Mouse (Mus musculus): Measurements from ENCODE around the gene Tpk1.
"Not testable (repeated sequence)": the region's sequence is repeated elsewhere in the genome, so short reads cannot be mapped to it uniquely, and the experiment has no call there.

Tpk1 gene

DNA sequence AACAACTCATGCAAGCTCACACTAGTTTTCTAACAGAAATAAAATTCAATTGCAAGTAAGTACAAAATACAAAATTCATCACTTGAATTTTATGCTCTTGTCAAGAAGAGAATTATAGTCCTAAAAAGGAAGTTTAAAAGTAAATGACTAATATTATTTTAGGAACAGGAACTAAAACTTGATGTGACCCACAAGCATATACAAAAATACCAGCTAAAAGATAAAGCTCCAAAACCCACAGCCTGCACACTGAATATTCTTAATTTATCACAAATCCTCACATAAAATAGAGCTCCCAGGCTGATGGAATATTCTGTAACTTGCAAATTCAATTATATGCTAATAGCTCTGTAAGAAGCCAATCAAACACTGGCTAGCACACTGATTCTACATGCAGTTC lies 25.5 kb downstream of the Tpk1 start:
- no peak for DNase-seq (ENCODE audit: low spot score in 2 of 2)

- no peak for DNase-seq (ENCODE audit: low spot score in 2 of 2)
Observed at GRCm38 (mm10) chr6:43638865-43639264, 27.2 kb downstream of the Tpk1 start.

GRCm38 (mm10) chr6:43638119-43638518 lies 28.0 kb downstream of the Tpk1 start:
- no peak for DNase-seq (ENCODE audit: low spot score in 2 of 2)

DNA sequence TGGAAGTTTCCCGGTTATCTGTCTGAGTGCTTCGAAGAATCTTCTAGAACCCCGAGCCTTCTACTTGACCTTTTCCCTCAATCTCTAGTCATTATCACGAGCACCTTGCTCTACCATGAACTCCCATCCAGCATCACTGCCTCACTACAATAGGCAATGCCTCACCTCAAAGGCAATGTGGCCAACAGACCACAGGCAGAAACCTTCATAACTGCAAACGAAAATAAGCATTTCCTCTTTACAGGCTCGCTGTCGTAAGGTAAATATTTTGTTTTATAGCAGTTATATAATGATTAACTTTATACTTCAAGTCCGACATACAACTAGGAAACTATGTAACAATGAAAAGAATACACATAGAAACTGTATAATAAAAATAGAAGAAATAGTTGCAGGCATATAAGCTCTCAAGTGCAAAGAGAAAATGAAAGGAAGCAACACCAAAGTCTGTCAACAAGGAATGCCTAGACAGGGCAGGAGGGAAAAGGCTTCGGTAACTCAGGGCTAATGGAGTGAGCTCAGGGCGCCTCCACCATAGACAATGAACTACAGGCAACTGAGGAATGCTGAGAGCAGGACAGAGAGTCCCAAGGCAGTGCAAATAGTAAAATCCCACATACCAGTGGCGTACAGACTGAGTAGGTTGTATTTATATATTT lies 29.0 kb downstream of the Tpk1 start:
- DNase-seq (ENCODE audit: low spot score in 2 of 2), result no peak

- DNase-seq (ENCODE audit: low spot score in 2 of 2), result no peak
Observed at GRCm38 (mm10) chr6:43633308-43633963, 32.6 kb downstream of the Tpk1 start.

- no peak for DNase-seq (ENCODE audit: low spot score in 2 of 2)
Observed at GRCm38 (mm10) chr6:43632871-43633270, 33.2 kb downstream of the Tpk1 start.

DNA sequence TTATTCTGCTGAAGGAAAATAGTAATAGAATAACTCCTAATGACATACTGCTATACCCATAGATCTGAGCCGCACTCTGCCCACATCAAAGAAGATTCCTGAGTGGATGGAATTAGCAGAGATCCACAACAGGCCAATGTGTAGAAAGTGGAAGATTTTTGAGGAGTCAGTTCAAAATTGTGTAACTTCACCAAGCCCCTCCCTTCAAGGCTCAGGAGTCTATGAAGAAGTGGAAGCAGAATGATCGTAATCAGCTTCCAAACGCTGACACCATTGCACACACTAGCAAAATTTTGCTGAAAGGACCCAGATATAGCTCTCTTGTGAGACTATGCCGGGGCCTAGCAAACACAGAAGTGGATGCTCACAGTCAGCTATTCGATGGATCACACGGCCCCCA lies 42.6 kb downstream of the Tpk1 start:
- DNase-seq (ENCODE audit: low spot score in 2 of 2), result not testable (repeated sequence)

DNA sequence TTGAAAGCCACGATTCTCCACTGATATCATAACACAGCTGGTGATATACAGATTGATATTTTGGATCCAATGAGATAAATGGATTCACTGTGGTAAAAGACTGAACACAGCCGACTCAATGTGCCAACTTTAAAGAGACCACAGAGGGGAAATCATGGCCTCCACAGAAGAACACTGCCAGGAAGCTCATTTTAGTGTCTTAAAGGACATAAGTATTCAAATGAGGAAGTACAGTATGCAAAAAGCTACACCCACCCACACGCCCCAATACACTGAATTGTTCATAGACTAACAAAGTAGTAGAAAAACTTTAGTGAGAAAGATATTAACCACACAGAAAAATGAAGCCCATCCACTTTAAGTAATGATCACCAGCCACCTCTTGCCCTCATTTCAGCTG lies 46.8 kb downstream of the Tpk1 start:
- DNase-seq (ENCODE audit: low spot score in 2 of 2), result no peak

DNA sequence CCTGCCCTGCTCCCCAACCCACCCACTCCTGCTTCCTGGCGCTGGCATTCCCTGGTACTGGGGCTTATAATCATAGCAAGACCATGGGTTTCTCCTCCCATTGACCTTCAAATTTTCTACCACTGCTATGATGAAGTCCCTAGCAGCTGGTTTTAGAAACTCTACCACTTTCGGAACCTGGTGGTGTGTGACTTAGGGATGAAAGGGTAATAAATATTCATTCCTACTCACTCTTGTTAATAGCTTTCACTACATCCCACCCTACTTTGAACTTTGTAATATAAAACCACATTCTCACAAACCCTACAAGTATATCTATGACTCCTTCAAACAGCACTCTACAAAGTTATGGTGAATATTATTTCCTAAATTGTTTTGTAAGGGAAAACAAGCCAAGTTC lies 54.3 kb downstream of the Tpk1 start:
- DNase-seq (ENCODE audit: low spot score in 2 of 2), result no peak

DNA sequence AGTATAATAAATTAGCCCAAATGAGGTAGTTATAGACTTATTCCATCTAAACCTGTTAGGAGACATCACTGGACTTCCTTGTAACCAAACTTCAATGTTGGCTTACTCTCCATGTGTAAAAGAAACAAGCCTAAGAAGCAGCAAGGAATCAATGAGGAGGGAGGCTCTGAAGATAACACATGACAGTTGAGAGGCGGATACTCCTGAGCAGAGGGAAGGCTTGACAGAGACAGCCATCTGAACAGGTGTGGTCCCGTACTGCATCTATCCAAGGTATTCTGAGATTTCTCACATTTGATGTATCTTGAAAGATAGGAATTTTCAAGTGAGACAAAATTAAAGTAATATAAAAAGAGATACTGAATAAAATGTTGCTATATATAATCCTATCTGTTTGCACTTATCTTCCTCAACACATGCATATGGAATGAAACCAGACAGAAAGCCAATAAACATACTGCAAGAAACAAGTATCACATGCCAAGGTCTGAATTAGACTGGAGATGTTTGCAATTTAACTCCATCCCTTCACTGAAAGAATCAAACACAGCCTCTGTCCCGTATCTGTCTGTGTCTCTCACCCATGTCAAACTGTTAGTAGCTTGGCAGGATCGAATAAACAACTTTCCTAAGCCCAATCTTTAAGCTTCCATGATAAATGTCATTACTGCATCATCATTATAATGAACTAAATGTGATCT lies 75.1 kb downstream of the Tpk1 start:
- DNase-seq (ENCODE audit: low spot score in 2 of 2), result no peak

GRCm38 (mm10) chr6:43585274-43585673 lies 80.8 kb downstream of the Tpk1 start:
- no peak for DNase-seq (ENCODE audit: low spot score in 2 of 2)

DNA sequence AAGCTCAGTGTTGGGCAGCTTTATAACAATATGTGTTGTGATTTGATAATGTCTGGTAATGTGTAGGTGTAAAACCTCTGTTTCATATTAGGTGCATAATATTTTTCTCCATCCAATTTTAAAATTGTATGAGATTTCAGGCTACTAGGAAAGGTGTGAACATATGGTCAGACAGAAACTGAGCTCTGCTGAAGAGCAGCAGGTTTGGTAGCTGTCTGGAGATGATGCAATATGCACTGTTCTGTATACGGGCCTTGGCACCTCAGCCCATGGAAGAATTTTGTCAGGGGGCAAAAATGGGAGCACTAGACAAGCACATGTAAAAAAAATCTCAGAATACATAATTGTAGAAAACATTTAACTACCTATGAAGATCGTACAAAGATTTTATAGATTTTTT lies 84.3 kb downstream of the Tpk1 start:
- DNase-seq (ENCODE audit: low spot score in 2 of 2), result no peak

- no peak for DNase-seq (ENCODE audit: low spot score in 2 of 2)
Observed at GRCm38 (mm10) chr6:43567885-43568284, 98.2 kb downstream of the Tpk1 start.

DNA sequence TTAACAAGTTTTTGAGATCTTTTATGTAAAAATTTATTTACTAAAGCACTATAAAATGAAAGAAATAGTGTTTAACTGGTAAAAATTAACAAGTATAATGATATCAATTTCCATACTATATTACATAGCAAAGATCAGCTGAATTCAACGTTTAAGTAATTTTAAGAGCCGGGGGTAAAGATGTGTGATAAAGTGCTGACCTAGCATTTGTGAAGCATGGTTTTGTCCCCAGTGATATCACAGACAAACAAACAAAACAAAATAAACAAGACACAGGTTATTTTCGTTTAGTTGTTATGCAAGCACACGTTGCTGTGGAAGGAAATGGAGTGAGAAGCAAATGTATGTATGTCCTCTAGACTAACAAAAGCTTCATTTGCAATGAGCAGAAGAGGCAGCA lies 103.6 kb downstream of the Tpk1 start:
- no peak for DNase-seq (ENCODE audit: low spot score in 2 of 2)

DNA sequence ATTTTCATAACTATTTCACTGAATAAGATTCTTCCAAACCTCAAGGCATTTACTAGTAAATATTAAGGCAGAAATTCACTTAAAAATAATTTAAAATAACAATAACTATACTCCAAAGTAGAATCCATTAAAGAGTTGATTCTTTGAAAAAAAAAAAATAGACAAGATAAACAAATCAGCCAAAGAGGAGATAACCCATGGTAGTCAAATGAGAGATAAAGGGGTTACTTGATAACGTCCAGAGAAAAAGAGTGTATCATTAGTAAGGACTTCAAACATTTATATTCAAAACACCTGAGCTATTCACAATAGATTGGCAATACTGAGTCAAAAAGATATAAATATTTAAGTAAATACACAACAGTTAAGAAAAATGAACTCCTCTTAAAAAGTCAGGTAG lies 114.7 kb downstream of the Tpk1 start:
- no peak for DNase-seq (ENCODE audit: low spot score in 2 of 2)

DNA sequence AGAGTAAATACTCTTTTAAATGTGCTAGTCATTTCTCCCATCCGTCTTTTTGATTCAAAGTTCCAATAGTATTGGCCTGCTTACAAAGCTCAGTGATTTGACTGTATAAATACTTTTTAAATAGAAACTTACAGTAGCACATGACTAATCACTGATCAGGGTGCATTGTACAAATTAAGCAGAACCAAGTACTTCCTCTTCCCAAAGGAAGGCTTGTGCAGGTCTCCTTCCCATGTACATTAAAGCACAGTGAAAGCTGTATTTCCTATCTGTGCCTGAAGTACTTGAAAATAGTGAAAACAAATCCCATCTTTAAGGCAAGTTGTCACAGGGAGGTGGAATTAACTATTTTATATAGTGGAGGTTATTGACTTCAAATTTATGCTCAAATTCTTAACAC lies 119.5 kb downstream of the Tpk1 start:
- DNase-seq (ENCODE audit: low spot score in 2 of 2), result no peak

DNA sequence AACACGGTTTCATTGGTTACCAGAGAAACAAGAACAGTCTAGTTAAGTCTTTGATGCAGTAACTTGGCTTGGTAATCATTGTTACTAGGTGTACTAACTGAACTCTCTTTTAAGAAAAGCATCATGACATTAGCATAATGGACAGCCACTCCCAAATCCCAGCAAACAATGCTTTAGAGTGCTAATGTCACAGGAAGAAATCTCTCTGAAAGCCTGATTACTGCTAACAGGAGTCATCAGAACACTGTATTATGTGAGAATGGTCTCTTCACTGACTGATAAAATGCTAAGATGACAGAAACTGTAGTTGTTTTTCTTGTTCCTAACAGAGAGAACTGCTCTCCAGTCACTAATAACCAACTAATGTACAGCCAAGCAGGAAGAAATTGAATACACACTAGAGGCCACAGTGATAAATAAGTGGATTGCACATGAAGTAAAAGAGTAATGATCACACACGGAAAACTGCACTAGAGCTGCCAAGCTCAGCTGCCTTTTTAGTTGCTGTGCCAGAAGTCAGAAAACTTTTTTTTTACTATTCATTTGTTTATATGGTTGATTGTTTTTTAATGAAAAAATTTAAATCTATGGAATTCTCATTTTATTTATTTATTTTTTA lies 128.7 kb downstream of the Tpk1 start:
- no peak for DNase-seq (ENCODE audit: low spot score in 2 of 2)

DNA sequence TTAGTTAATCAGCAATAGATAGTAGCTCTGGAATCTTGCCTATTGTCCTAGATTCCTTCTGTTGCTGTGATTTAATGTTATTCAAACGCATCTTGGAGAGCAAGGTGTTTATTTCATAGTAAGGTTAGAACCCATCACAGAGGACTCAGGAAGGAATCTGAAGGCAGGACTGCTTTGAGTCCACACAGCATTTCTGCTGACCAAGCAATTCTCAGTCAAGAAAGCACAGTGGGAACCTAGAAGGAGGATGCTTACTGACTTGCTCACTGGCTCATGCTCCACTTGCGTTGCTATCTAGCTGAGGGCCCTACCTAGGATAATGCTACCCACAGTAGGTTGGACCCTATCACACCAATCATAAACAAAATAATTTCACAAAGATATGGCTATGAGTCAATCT lies 130.6 kb downstream of the Tpk1 start:
- no peak for DNase-seq (ENCODE audit: low spot score in 2 of 2)

- DNase-seq (ENCODE audit: low spot score in 2 of 2), result no peak
Observed at GRCm38 (mm10) chr6:43533323-43533722, 132.8 kb downstream of the Tpk1 start.

DNA sequence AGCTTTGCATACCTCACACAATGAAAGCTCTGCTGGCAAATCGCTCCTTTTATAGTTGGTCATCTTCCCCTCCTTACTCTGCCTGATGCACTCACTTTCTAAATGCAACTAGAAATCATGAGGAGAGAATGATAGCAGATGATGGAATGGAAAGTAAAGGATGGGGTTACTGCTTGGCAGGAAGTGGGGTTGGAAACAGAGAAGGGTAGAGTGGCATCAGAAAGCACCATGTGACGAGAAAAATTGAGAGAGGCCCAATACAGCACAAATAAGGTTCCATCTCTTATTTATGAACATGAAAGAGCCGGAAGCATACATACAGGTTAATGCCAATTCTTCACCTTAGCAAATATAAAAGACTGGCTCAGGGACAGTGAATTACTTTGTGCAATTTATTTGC lies 133.3 kb downstream of the Tpk1 start:
- no peak for DNase-seq (ENCODE audit: low spot score in 2 of 2)

DNA sequence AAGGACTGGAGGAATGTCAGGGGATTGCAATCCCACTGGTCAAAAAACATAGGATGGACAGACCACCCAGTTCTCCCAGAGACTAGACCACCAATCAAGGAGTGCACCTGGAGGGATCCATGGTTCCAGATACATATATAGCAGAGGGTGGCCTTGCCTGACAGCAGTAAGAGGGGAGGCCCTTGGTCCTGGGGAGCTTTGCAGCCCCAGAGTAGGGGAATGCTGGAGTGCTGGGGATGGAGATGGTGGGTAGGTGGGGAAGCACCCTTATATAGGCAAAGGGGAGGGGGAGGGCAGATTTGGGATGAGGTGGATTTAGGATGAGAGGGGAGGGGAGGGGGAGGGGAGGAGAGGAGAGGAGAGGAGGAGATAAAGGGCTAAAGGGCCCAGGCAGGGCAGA lies 134.1 kb downstream of the Tpk1 start:
- no peak for DNase-seq (ENCODE audit: low spot score in 2 of 2)

DNA sequence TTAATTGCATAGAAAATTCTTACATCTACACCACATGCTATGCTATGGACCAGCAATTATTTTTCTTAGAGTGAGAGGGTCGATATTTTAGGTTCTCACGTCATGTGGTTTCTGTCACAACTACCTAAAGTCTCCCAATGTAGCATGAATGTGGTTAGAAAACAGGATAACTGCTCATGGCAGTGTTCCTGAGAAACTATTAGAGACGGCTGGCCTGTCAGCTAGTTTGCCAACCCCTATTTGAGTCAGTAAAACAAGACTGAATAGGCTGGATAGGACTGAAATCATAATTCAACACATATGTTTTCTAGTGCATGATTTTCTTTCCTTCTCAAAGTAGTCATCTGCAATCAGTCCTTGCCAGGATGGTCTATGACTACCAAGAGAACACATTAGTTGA lies 137.1 kb downstream of the Tpk1 start:
- DNase-seq (ENCODE audit: low spot score in 2 of 2), result no peak

GRCm38 (mm10) chr6:43525028-43525427 lies 141.1 kb downstream of the Tpk1 start:
- no peak for DNase-seq (ENCODE audit: low spot score in 2 of 2)

Data from frontal cortex, postnatal 14 days (tissue).